Mouse (Mus musculus): ENCODE measurements around the gene Aoc2. TPM values are rescaled to one million over a fixed set of nuclear protein-coding genes. Genes with fewer than 3 reads are reported as not detected.
A peak's percentile ranks its signal among the peaks of the same experiment; 100 is the strongest.
"Not testable (repeated sequence)": the region's sequence is repeated elsewhere in the genome, so short reads cannot be mapped to it uniquely, and the experiment has no call there.

The Aoc2 gene
- polyA plus RNA-seq, 1 experiment from 2014 or later: 2.1 TPM

GRCm38 (mm10) chr11:101323609-101324008, 1.3 kb upstream of the Aoc2 start:
- H3K27me3 ChIP-seq: no peaks in the 10 kb centered on the region
- no peaks in the 10 kb centered on the region for H3K9me3 ChIP-seq
- H3K4me3 ChIP-seq: no peak overlapping the region
- peaks cover 71% of the 10 kb centered on the region for H3K36me3 ChIP-seq
- ATAC-seq (ENCODE audit: low FRiP score, low read depth): 0 out of 2 replicates have a peak, but pooled peaks have one; percentile 27
- no peak overlapping the region for H3K4me2 ChIP-seq (replicated peaks)
- H3K4me1 ChIP-seq: no peaks in the 10 kb centered on the region
- H3K9ac ChIP-seq (replicated peaks): no peak overlapping the region
- 10% methylated on average over 4 of the region's 4 CpGs for WGBS
- no peak overlapping the region for H3K27ac ChIP-seq (replicated peaks)

DNA sequence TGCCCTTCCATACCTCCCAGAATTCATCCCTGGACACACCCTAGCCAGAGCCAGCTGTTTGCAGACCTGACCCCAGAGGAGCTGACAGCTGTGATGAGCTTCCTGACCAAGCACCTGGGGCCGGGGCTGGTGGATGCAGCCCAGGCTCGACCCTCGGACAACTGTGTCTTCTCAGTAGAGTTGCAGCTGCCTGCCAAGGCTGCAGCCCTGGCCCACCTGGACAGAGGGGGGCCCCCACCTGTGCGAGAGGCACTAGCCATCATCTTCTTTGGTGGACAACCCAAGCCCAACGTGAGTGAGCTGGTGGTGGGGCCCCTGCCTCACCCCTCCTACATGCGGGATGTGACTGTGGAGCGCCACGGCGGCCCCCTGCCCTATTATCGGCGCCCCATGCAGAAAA, 338 bp downstream of the Aoc2 start:
- WGBS: 94% methylated on average over 11 of the region's 11 CpGs
- not testable (repeated sequence) for H3K27ac ChIP-seq (replicated peaks)
- H3K36me3 ChIP-seq: peaks cover 55% of the 10 kb centered on the region

GRCm38 (mm10) chr11:101326147-101326546, 1.3 kb downstream of the Aoc2 start:
- Histone ChIP-seq H3K9ac (replicated peaks) (no peak overlapping the region), H3K4me2 (replicated peaks) (no peak overlapping the region), H3K27ac (replicated peaks) (no peak overlapping the region), H3K9me3 (no peaks in the 10 kb centered on the region), H3K36me3 (peaks cover 46% of the 10 kb centered on the region), H3K4me3 (no peak overlapping the region), H3K4me1 (no peaks in the 10 kb centered on the region), H3K27me3 (no peaks in the 10 kb centered on the region)
- WGBS: 90% methylated on average over 11 of the region's 11 CpGs
- ATAC-seq (ENCODE audit: low FRiP score, low read depth): no peak

More for the DNA sequence above, 338 bp downstream of the Aoc2 start:
- H3K9ac ChIP-seq (replicated peaks); H3K4me2 ChIP-seq (replicated peaks); H3K4me1 ChIP-seq; ATAC-seq (ENCODE audit: low FRiP score, low read depth); H3K27me3 ChIP-seq; H3K9me3 ChIP-seq; H3K4me3 ChIP-seq: not testable (repeated sequence)

DNA sequence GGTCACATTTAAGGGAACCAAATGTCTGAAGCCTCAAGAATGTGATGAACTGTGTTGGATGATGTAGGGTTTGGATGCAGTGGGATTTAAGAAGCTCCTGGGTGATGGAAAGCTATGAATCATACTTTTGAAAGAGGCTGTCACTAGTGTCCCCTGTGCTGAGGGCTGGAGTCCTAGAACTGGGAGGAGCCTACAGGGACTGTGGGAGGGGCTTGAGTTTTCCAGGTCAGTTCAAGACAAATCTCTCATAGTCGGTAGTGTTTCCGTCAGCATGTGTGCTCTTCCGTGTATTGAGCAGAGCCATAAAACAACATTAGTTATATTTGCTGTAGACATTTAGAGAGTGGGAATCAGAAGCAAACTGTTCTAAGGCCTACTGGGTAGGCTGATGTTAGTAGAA, 2.4 kb downstream of the Aoc2 start:
- Histone ChIP-seq H3K4me3 (no peak overlapping the region), H3K9ac (replicated peaks) (no peak overlapping the region), H3K4me1 (no peaks in the 10 kb centered on the region), H3K4me2 (replicated peaks) (no peak overlapping the region), H3K36me3 (peaks cover 34% of the 10 kb centered on the region), H3K27me3 (no peaks in the 10 kb centered on the region), H3K9me3 (no peaks in the 10 kb centered on the region), H3K27ac (replicated peaks) (no peak overlapping the region)
- 54% methylated on average over 3 of the region's 3 CpGs for WGBS
- ATAC-seq (ENCODE audit: low FRiP score, low read depth): no peak

DNA sequence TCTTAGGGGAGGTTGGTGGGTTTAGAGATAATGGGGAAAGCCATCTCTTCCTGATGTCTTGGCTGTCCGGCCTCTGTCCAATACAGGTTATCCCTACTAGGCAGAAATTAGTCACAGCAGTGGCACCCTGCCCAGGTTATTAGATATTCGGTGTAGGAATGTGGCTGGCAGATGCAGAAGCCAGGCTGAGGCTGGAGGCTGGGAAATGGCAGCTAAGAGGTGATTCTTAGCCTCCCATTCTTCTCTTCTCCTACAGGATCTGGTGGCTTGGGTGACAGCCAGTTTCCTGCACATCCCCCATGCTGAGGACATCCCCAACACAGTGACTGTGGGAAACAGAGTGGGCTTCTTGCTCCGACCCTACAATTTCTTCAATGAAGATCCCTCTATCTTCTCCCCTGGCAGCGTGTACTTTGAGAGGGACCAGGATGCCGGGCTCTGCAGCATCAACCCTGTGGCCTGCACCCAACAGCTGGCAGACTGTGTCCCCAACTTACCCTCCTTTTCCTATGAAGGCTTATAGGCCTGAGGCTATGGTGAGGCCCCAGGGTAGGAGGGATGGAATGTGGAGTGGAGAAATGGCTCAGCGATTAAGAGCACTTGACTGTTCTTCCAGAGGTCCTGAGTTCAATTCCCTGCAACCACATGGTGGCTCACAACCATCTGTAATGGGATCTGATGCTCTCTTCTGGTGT, 4.2 kb downstream of the Aoc2 start:
- Histone ChIP-seq H3K9me3 (no peaks in the 10 kb centered on the region), H3K9ac (replicated peaks) (no peak overlapping the region), H3K4me3 (no peak overlapping the region), H3K27ac (replicated peaks) (no peak overlapping the region), H3K36me3 (peaks cover 19% of the 10 kb centered on the region), H3K27me3 (no peaks in the 10 kb centered on the region), H3K4me2 (replicated peaks) (no peak overlapping the region), H3K4me1 (peaks cover 2% of the 10 kb centered on the region)
- WGBS: 87% methylated on average over 6 of the region's 6 CpGs
- no peak for ATAC-seq (ENCODE audit: low FRiP score, low read depth)

DNA sequence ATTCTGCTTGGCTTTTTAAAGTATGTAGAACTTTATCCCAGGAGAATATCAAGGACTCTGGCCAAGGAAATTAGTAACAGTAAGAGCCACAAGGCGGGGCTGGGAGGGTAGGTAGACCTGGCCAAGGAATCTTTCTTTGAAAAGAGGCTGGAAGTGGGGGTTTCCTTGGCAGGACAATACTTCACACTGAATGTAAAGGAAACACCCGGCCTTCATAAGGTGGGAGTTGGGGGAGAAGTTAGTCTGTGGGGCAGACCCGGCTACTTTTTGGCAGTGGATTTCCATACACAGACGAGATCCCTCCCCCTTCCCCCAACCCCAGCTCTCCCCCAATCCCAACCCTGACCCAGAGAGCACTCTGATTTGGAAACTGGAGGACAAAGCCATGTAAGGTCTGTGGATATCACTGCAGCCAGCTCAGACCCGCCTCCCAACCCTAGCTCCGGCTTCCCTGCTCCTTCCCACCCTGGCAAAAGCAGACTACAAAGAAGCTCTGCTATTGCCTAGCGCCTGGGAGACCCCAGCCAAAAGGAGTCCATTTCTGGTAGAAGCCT, 5.6 kb downstream of the Aoc2 start, which contains the start of gene Aoc3:
Gene Aoc3, plus strand, starts transcription at position 235 of the 554 bp plus-strand sequence.
- peaks cover 6% of the 10 kb centered on the region for H3K4me1 ChIP-seq
- no peak within 1 kb of the TSS for H3K27ac ChIP-seq (replicated peaks)
- H3K9ac ChIP-seq (replicated peaks): no peak within 1 kb of the TSS
- 76% methylated on average over 7 of the region's 7 CpGs for whole genome bisulfite sequencing
- H3K9me3 ChIP-seq: no peaks in the 10 kb centered on the region
- H3K27me3 ChIP-seq: no peaks in the 10 kb centered on the region
- no peak for ATAC-seq (ENCODE audit: low FRiP score, low read depth)
- H3K4me3 ChIP-seq: no peak within 1 kb of the TSS
- H3K36me3 ChIP-seq: peaks cover 6% of the 10 kb centered on the region
- H3K4me2 ChIP-seq (replicated peaks): no peak within 1 kb of the TSS

- H3K9me3 ChIP-seq; H3K4me3 ChIP-seq; H3K9ac ChIP-seq (replicated peaks); H3K4me1 ChIP-seq; H3K27ac ChIP-seq (replicated peaks); H3K36me3 ChIP-seq; ATAC-seq (ENCODE audit: low FRiP score, low read depth); H3K4me2 ChIP-seq (replicated peaks); H3K27me3 ChIP-seq: not testable (repeated sequence)
- 85% methylated on average over 6 of the region's 6 CpGs for WGBS
Observed at GRCm38 (mm10) chr11:101330961-101331360, 6.1 kb downstream of the Aoc2 start.

GRCm38 (mm10) chr11:101332537-101332936, 7.7 kb downstream of the Aoc2 start:
- H3K36me3 ChIP-seq: no peaks in the 10 kb centered on the region
- no peak overlapping the region for H3K9ac ChIP-seq (replicated peaks)
- 91% methylated on average over 3 of the region's 3 CpGs for WGBS
- H3K4me3 ChIP-seq: no peak overlapping the region
- no peaks in the 10 kb centered on the region for H3K27me3 ChIP-seq
- H3K4me2 ChIP-seq (replicated peaks): no peak overlapping the region
- peaks cover 9% of the 10 kb centered on the region for H3K4me1 ChIP-seq
- no peaks in the 10 kb centered on the region for H3K9me3 ChIP-seq
- H3K27ac ChIP-seq (replicated peaks): no peak overlapping the region
- no peak for ATAC-seq (ENCODE audit: low FRiP score, low read depth)

- H3K9ac ChIP-seq (replicated peaks): no peak overlapping the region
Observed at GRCm38 (mm10) chr11:101334023-101334422, 9.2 kb downstream of the Aoc2 start.

GRCm38 (mm10) chr11:101334516-101334915, 9.7 kb downstream of the Aoc2 start:
- no peak overlapping the region for H3K27ac ChIP-seq (replicated peaks)

More at GRCm38 (mm10) chr11:101334023-101334422, 9.2 kb downstream of the Aoc2 start:
- Histone ChIP-seq H3K4me1 (peaks cover 21% of the 10 kb centered on the region), H3K4me2 (replicated peaks) (no peak overlapping the region), H3K4me3 (no peak overlapping the region), H3K9me3 (no peaks in the 10 kb centered on the region), H3K27me3 (no peaks in the 10 kb centered on the region), H3K36me3 (no peaks in the 10 kb centered on the region), H3K27ac (replicated peaks) (no peak overlapping the region)
- WGBS: 22% methylated on average over 10 of the region's 10 CpGs
- no peak for ATAC-seq (ENCODE audit: low FRiP score, low read depth)

DNA sequence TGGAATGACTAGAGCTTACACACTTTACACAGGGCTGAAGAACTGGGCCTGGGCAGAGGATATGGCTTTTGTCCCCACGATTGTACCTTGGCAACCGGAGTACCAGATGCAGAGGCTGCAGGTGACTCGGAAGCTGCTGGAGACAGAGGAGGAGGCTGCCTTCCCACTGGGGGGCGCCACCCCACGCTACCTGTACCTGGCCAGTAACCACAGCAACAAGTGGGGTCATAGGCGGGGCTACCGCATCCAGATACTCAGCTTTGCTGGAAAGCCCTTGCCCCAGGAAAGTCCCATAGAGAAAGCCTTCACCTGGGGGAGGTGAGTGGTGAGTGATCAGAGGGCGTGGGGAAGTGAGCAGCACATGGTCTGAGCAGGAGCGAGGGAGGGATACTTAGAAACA, 10.8 kb downstream of the Aoc2 start:
- Histone ChIP-seq H3K4me1 (peaks cover 21% of the 10 kb centered on the region), H3K4me2 (replicated peaks) (no peak overlapping the region), H3K4me3 (no peak overlapping the region), H3K9me3 (no peaks in the 10 kb centered on the region), H3K27ac (replicated peaks) (no peak overlapping the region), H3K9ac (replicated peaks) (no peak overlapping the region), H3K27me3 (no peaks in the 10 kb centered on the region), H3K36me3 (no peaks in the 10 kb centered on the region)
- WGBS: 87% methylated on average over 9 of the region's 9 CpGs
- ATAC-seq (ENCODE audit: low FRiP score, low read depth): no peak

More at GRCm38 (mm10) chr11:101334516-101334915, 9.7 kb downstream of the Aoc2 start:
- no peak overlapping the region for H3K4me3 ChIP-seq
- no peak overlapping the region for H3K9ac ChIP-seq (replicated peaks)
- H3K4me1 ChIP-seq: peaks cover 21% of the 10 kb centered on the region
- H3K36me3 ChIP-seq: no peaks in the 10 kb centered on the region
- no peaks in the 10 kb centered on the region for H3K27me3 ChIP-seq
- 6% methylated on average over 6 of the region's 6 CpGs for WGBS
- no peak overlapping the region for H3K4me2 ChIP-seq (replicated peaks)
- H3K9me3 ChIP-seq: no peaks in the 10 kb centered on the region
- ATAC-seq (ENCODE audit: low FRiP score, low read depth): no peak

GRCm38 (mm10) chr11:101338123-101338760, 13.4 kb downstream of the Aoc2 start:
- WGBS: 3% methylated on average over 9 of the region's 9 CpGs
- Histone ChIP-seq H3K36me3 (no peaks in the 10 kb centered on the region), H3K9me3 (no peaks in the 10 kb centered on the region), H3K4me2 (replicated peaks) (peak overlapping the region; percentile 69), H3K27ac (replicated peaks) (peak overlapping the region; percentile 71), H3K4me1 (peaks cover 21% of the 10 kb centered on the region), H3K4me3 (peak overlapping the region; percentile 39), H3K9ac (replicated peaks) (peak overlapping the region; percentile 58), H3K27me3 (no peaks in the 10 kb centered on the region)
- peak; percentile 78 for ATAC-seq (ENCODE audit: low FRiP score, low read depth)
